7 mouse cellular contexts compared by ENCODE assay signal in the genomic region with DNA sequence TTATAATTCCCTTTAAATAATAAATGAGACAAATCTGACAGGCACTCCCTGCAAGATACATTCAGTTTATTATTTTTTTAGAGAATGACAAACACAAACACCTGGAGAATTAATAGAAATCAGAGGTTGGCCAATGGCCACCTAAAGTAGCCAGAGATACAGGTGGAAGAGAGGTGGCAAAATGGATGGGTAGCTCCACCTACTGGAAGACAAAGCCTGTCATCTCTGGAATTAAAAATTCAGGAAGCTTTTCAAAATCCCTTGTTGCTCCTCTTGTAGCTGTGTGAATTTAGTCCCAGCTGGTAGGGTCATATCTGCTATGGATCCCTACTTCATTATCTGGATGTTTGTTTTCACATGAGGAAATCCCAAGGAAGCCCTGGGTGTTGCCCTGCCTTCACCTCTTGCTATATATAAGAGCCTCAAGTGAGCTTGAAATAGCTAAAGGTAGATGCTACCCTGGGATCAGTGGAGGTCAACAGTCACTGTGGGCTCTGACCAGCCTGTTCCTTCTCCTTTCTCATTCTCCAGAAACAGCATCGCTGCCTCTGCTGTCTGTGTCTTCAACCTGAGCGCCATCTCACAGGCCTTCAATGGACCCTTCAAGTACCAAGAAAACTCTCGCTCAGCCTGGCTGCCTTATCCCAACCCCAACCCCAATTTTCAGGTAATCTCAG.
DNase-seq lines count a peak whose midpoint lies in the region; ATAC-seq and TF ChIP-seq lines count a peak whose summit lies in the region.

No protein-coding gene starts in this region.

- no peaks in the 10 kb centered on the region for H3K36me3 ChIP-seq in intestine, postnatal 0 days (ENCODE audit: control insufficient read depth, insufficient read depth)
- no peaks in the 10 kb centered on the region for H3K36me3 ChIP-seq in intestine, embryonic 16.5 days (ENCODE audit: control insufficient read depth, insufficient read depth, low read length)
- H3K36me3 ChIP-seq in E14TG2a.4 (ENCODE audit: insufficient read depth, low read length): no peaks in the 10 kb centered on the region

- H3K4me1 ChIP-seq in intestine, postnatal 0 days (replicated peaks; ENCODE audit: control insufficient read depth, insufficient read depth, low read length): no peaks in the 10 kb centered on the region
- no peaks in the 10 kb centered on the region for H3K4me1 ChIP-seq in intestine, embryonic 16.5 days (ENCODE audit: control insufficient read depth, insufficient read depth, low read length)
- no peaks in the 10 kb centered on the region for H3K4me1 ChIP-seq in E14TG2a.4 (replicated peaks; ENCODE audit: low read depth, low read length)

- no peaks in the 10 kb centered on the region for H3K27me3 ChIP-seq in intestine, postnatal 0 days (replicated peaks; ENCODE audit: control insufficient read depth, insufficient read depth, low read length)
- no peaks in the 10 kb centered on the region for H3K27me3 ChIP-seq in intestine, embryonic 16.5 days (replicated peaks; ENCODE audit: control insufficient read depth, insufficient read depth, low read length)
- no peaks in the 10 kb centered on the region; the same call in 1 of the 2 replicates for H3K27me3 ChIP-seq in E14TG2a.4 (ENCODE audit: insufficient read depth, low read length)

- no peak overlapping the region for H3K4me3 ChIP-seq in intestine, postnatal 0 days (ENCODE audit: low read depth, low read length)
- H3K4me3 ChIP-seq in intestine, embryonic 16.5 days (ENCODE audit: low read length): no peak overlapping the region
- no peak overlapping the region for H3K4me3 ChIP-seq in E14TG2a.4 (replicated peaks; ENCODE audit: low read length)

- H3K4me2 ChIP-seq in intestine, postnatal 0 days (replicated peaks; ENCODE audit: low read depth): no peak overlapping the region
- H3K4me2 ChIP-seq in intestine, embryonic 16.5 days (ENCODE audit: low read depth, low read length): no peak overlapping the region

- H3K9ac ChIP-seq in intestine, postnatal 0 days (ENCODE audit: low read depth, low read length): no peak overlapping the region
- no peak overlapping the region for H3K9ac ChIP-seq in intestine, embryonic 16.5 days (ENCODE audit: low read depth, low read length)

- 92% methylated on average over 3 of the region's 3 CpGs for WGBS in intestine, postnatal 0 days
- WGBS in intestine, embryonic 16.5 days: 97% methylated on average over 3 of the region's 3 CpGs

- DNase-seq in adrenal gland, postnatal 10 days: peak; percentile 35
- DNase-seq in lung, postnatal 10 days: peak; percentile 16
- no peak for DNase-seq in T-cell, adult 2 months (ENCODE audit: low spot score)
- no peak for DNase-seq in c-Kit-positive CD71-positive TER-119-positive erythroid progenitor cells, embryonic 14.5 days (ENCODE audit: low spot score)

- H3K9me3 ChIP-seq in intestine, postnatal 0 days (ENCODE audit: control insufficient read depth): no peaks in the 10 kb centered on the region
- no peaks in the 10 kb centered on the region for H3K9me3 ChIP-seq in intestine, embryonic 16.5 days (ENCODE audit: control insufficient read depth, low read length)
- H3K9me3 ChIP-seq in E14TG2a.4 (ENCODE audit: low read length): no peaks in the 10 kb centered on the region

- no peak overlapping the region for H3K27ac ChIP-seq in intestine, postnatal 0 days (ENCODE audit: low read depth, low read length)
- no peak overlapping the region for H3K27ac ChIP-seq in intestine, embryonic 16.5 days (ENCODE audit: low read length)

- no peak for ATAC-seq in intestine, postnatal 0 days
- no peak for ATAC-seq in intestine, embryonic 16.5 days

- peak; percentile 63 for TF ChIP-seq CTCF in intestine, postnatal 0 days (IDR thresholded peaks at IDR 0.05; ENCODE audit: low read depth)
- TF ChIP-seq CTCF in E14TG2a.4 (conservative IDR thresholded peaks at IDR 0.05; ENCODE audit: low read length): peak; percentile 12; the same call in 1 of the 2 replicates

Comparison
In these comparisons a context has a peak if more than half of its experiments do, and no peak if none do; other contexts are left out.
1. DNase-seq: peak in adrenal gland, postnatal 10 days (single experiment) and lung, postnatal 10 days (single experiment); none in T-cell, adult 2 months (single experiment) and c-Kit-positive CD71-positive TER-119-positive erythroid progenitor cells, embryonic 14.5 days (single experiment).